In the genomic region with DNA sequence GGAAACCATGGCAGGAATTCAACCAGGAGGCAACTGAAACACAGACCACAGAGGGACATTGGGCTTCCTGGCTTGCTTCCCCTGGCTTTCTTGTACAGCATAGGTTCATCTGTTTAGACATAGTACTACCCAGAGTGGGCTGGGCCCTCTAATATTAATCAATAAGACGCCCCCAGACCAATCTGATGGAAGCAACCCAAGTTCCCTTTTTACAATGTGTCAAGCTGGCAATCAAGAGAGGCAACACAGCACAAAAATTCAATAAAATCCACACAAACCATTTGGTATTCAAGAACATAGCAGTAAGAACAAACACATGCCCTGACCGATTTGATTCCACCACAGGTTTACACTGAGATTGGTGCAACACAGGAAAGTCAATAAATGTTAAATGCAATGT, we compare ENCODE assay signal across 40 mouse cellular contexts. TPM values are rescaled to one million over a fixed set of nuclear protein-coding genes. Genes with fewer than 3 reads are reported as not detected.
DNase-seq lines count a peak whose midpoint lies in the region; ATAC-seq and TF ChIP-seq lines count a peak whose summit lies in the region.
"Had no signal": no experiment of that assay in that cellular context is flagged by ENCODE, and none has a peak within 500 bp of the region (broad histone marks: within the 10 kb centered on the region; RNA-seq: fewer than 3 reads in every experiment).

No protein-coding gene starts in this region.

- H3K36me3 ChIP-seq in heart, embryonic 13.5 days: peaks cover 55% of the 10 kb centered on the region
- H3K36me3 ChIP-seq in midbrain, embryonic 14.5 days (ENCODE audit: control insufficient read depth, insufficient read depth, low read length): no peaks in the 10 kb centered on the region

- 88% methylated on average over 2 of the region's 2 CpGs for WGBS in heart, embryonic 13.5 days
- WGBS in midbrain, embryonic 14.5 days: 88% methylated on average over 2 of the region's 2 CpGs

- intact Hi-C loops in left cerebral cortex, postnatal 14 days (cut with DNase I): no loop called here

- H3K9me3 ChIP-seq in heart, embryonic 13.5 days: no peaks in the 10 kb centered on the region
- H3K9me3 ChIP-seq in midbrain, embryonic 14.5 days (ENCODE audit: control insufficient read depth, low read length): no peaks in the 10 kb centered on the region
- H3K9me3 ChIP-seq: embryonic facial prominence, embryonic 10.5 days; embryonic facial prominence, embryonic 15.5 days; forebrain, embryonic 12.5 days; kidney, embryonic 15.5 days; liver, embryonic 15.5 days; midbrain, embryonic 12.5 days; neural tube, embryonic 13.5 days had no signal

- H3K4me1 ChIP-seq in heart, embryonic 13.5 days: peaks cover 13% of the 10 kb centered on the region; the same call in 1 of the 2 replicates
- peaks cover 2% of the 10 kb centered on the region; the same call in 1 of the 2 replicates for H3K4me1 ChIP-seq in brown adipose tissue, adult 24 weeks (ENCODE audit: control insufficient read depth, insufficient read depth, insufficient read length, low read length)
- H3K4me1 ChIP-seq in midbrain, embryonic 14.5 days (ENCODE audit: control insufficient read depth, insufficient read depth, low read length): no peaks in the 10 kb centered on the region
- H3K4me1 ChIP-seq: embryonic facial prominence, embryonic 10.5 days; embryonic facial prominence, embryonic 15.5 days; forebrain, embryonic 12.5 days; kidney, embryonic 15.5 days; liver, embryonic 15.5 days; midbrain, embryonic 12.5 days; neural tube, embryonic 13.5 days had no signal

- H3K4me3 ChIP-seq in heart, embryonic 13.5 days: no peak overlapping the region
- H3K4me3 ChIP-seq in layer of hippocampus, adult 2 months: no peak overlapping the region
- no peak overlapping the region for H3K4me3 ChIP-seq in brown adipose tissue, adult 24 weeks (ENCODE audit: insufficient read depth, low read depth, low read length)
- no peak overlapping the region for H3K4me3 ChIP-seq in midbrain, embryonic 14.5 days (replicated peaks; ENCODE audit: low read depth, low read length)
- H3K4me3 ChIP-seq: embryonic facial prominence, embryonic 10.5 days; embryonic facial prominence, embryonic 15.5 days; forebrain, embryonic 12.5 days; kidney, embryonic 15.5 days; liver, embryonic 15.5 days; midbrain, embryonic 12.5 days; neural tube, embryonic 13.5 days had no signal

- no peak for TF ChIP-seq CTCF in layer of hippocampus, adult 2 months (conservative IDR thresholded peaks at IDR 0.05)

- no peak overlapping the region for H3K4me2 ChIP-seq in heart, embryonic 13.5 days
- no peak overlapping the region for H3K4me2 ChIP-seq in midbrain, embryonic 14.5 days (ENCODE audit: low read length)
- H3K4me2 ChIP-seq: embryonic facial prominence, embryonic 15.5 days; forebrain, embryonic 12.5 days; kidney, embryonic 15.5 days; liver, embryonic 15.5 days; lung, embryonic 14.5 days; midbrain, embryonic 12.5 days; neural tube, embryonic 13.5 days had no signal

- no peaks in the 10 kb centered on the region for H3K27me3 ChIP-seq in heart, embryonic 13.5 days (replicated peaks)
- H3K27me3 ChIP-seq in midbrain, embryonic 14.5 days (ENCODE audit: control insufficient read depth, insufficient read depth, low read length): no peaks in the 10 kb centered on the region
- H3K27me3 ChIP-seq: embryonic facial prominence, embryonic 15.5 days; forebrain, embryonic 12.5 days; kidney, embryonic 15.5 days; liver, embryonic 15.5 days; midbrain, embryonic 12.5 days; neural tube, embryonic 13.5 days had no signal

- no peak for ATAC-seq in heart, embryonic 13.5 days (ENCODE audit: extremely low read depth, insufficient number of reproducible peaks, low FRiP score, low TSS enrichment)
- ATAC-seq in midbrain, embryonic 14.5 days (ENCODE audit: low FRiP score, low TSS enrichment): no peak
- ATAC-seq: activated CD4-positive, CD25-positive, alpha-beta regulatory T cell, adult 4 months; CD4-positive, CD25-positive, alpha-beta regulatory T cell, adult 4 months; forebrain, postnatal 0 days; hindbrain, embryonic 16.5 days had no signal

- DNase-seq in heart, adult 8-10 months (ENCODE audit: low spot score): no peak
- peak; percentile 19 to 42 for DNase-seq in layer of hippocampus, adult 2 months (ENCODE audit: low spot score in 2 of 2)
- no peak for DNase-seq in layer of hippocampus, postnatal 25 days (ENCODE audit: extremely low spot score in 1 of 2, low spot score in 1 of 2)
- no peak for DNase-seq in left cerebral cortex, postnatal 14 days (ENCODE audit: low spot score in 2 of 2)
- DNase-seq in midbrain, embryonic 14.5 days: no peak
- DNase-seq: adrenal gland, adult 2 months; adrenal gland, postnatal 36 days; cerebellum, adult 8-10 months; cerebellum, postnatal 25 days; forebrain, postnatal 0 days; gastrocnemius, postnatal 14 days; heart, postnatal 10 days; kidney, adult 18-20 months; kidney, postnatal 25 days; liver; lung, embryonic 14.5 days; lung, postnatal 14 days; right cerebral cortex, postnatal 4 days; thymus, adult 18-20 months; thymus, postnatal 36 days had no signal

- 0 out of 2 replicates have a peak overlapping the region, but pooled peaks have one; percentile 1 for H3K27ac ChIP-seq in heart, embryonic 13.5 days (replicated peaks)
- H3K27ac ChIP-seq in layer of hippocampus, adult 2 months: 0 out of 2 replicates have a peak overlapping the region, but pooled peaks have one; percentile 16
- H3K27ac ChIP-seq in brown adipose tissue, adult 24 weeks (replicated peaks; ENCODE audit: low read depth, low read length): peak overlapping the region; percentile 56; the same call in 1 of the 2 replicates
- H3K27ac ChIP-seq in midbrain, embryonic 14.5 days (replicated peaks; ENCODE audit: low read depth, low read length): no peak overlapping the region
- H3K27ac ChIP-seq: embryonic facial prominence, embryonic 10.5 days; embryonic facial prominence, embryonic 15.5 days; forebrain, embryonic 12.5 days; kidney, embryonic 15.5 days; liver, embryonic 15.5 days; midbrain, embryonic 12.5 days; neural tube, embryonic 13.5 days; stomach, postnatal 0 days had no signal

- H3K9ac ChIP-seq in heart, embryonic 13.5 days: no peak overlapping the region
- H3K9ac ChIP-seq in midbrain, embryonic 14.5 days (replicated peaks; ENCODE audit: low read length): no peak overlapping the region
- H3K9ac ChIP-seq: embryonic facial prominence, embryonic 15.5 days; forebrain, embryonic 12.5 days; forebrain, postnatal 0 days; kidney, embryonic 15.5 days; liver, embryonic 15.5 days; lung, embryonic 14.5 days; midbrain, embryonic 12.5 days; neural tube, embryonic 13.5 days had no signal

RNA-seq across cellular contexts. Expression of gene Gm17304, which starts 6.1 kb away (rescaled TPM):
- polyA plus RNA-seq in heart, embryonic 13.5 days (2015; fragmentation: Nextera tagmentation; extraction: Ambion mirVana): not detected in 2 replicates
- not detected for total RNA-seq in heart, adult 8-10 months (2022)
- not detected for total RNA-seq in layer of hippocampus, adult 2 months (2021)
- not detected for total RNA-seq in layer of hippocampus, postnatal 25 days (2021)
- not detected in 2 replicates for polyA plus RNA-seq in brown adipose tissue, adult 24 weeks (2012; ENCODE audit: insufficient read depth, insufficient read length, missing spikeins)
- not detected for total RNA-seq in left cerebral cortex, postnatal 14 days (2021)
- not detected in 2 replicates for polyA plus RNA-seq in midbrain, embryonic 14.5 days (2014; fragmentation: Nextera tagmentation; extraction: Ambion mirVana)
- total RNA-seq: adrenal gland, adult 2 months; adrenal gland, postnatal 36 days; forebrain, postnatal 0 days; gastrocnemius, postnatal 14 days; heart, adult 18-20 months; heart, postnatal 10 days; layer of hippocampus, postnatal 14 days; megakaryocyte progenitor cell, adult 5-6 weeks had no signal
- polyA plus RNA-seq: activated CD4-positive, CD25-positive, alpha-beta regulatory T cell, adult 4 months; adrenal gland, adult 2 months; CD4-positive, CD25-positive, alpha-beta regulatory T cell, adult 4 months; embryonic facial prominence, embryonic 10.5 days; embryonic facial prominence, embryonic 15.5 days; forebrain, embryonic 12.5 days; forebrain, postnatal 0 days; hindbrain, embryonic 11.5 days; hindbrain, embryonic 16.5 days; intestine, embryonic 14.5 days; kidney, embryonic 15.5 days; limb, embryonic 11.5 days; liver, embryonic 15.5 days; lung, embryonic 14.5 days; midbrain, embryonic 12.5 days; neural tube, embryonic 13.5 days; spleen, adult 2 months; stomach, postnatal 0 days had no signal

Comparison
In these comparisons a context has a peak if more than half of its experiments do, and no peak if none do; other contexts are left out.
1. DNase-seq: peak in layer of hippocampus, adult 2 months (2 of 2); none in heart, adult 8-10 months (single experiment), layer of hippocampus, postnatal 25 days (0 of 2), left cerebral cortex, postnatal 14 days (0 of 2) and midbrain, embryonic 14.5 days (single experiment).